Mouse (Mus musculus): ENCODE results near the gene Cfap45. TPM values are rescaled to one million over a fixed set of nuclear protein-coding genes. Genes with fewer than 3 reads are reported as not detected.

Gene Cfap45
- polyA plus RNA-seq, 1 experiment from 2014 or later: 1.7 TPM

DNA sequence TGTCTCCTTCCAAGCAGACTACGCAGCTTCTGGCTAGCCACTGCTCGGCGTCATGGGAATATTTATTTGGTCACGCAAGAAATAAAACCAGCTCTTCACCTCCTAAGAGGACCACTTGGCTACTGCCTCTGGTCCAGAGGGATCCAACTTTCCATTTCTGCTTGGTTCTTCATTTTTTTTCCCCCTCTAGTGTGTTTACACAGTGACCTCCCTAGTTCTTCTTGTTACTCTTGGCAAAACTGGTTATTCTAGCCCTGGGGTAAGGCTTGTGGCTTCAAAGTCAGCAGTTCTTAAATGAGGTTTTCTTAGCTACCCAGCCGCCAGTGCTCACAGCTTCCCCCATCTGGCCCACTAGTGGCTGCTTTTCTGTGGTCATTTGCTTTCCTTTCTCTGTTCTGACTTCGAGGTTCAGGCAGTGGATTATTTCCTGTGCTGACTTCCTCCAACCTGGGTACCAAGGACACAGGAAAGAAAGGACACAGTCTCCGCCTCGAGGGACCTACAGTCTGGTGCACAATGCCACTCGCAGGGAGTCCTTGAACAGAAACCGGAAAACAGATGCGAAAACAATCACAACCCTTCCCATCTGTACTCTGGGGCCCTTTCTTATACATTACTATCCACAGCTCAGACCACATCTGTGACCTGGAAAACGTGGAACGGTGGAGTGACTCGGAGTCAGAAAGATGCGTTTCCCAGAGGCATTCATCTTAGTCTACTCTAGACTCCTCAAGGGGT lies 4.6 kb downstream of the Cfap45 start:
- Histone ChIP-seq H3K36me3 (no peaks in the 10 kb centered on the region), H3K4me1 (peaks cover 37% of the 10 kb centered on the region), H3K9ac (no peak overlapping the region), H3K4me3 (no peak overlapping the region), H3K27me3 (peaks cover 15% of the 10 kb centered on the region; the same call in 1 of the 2 replicates), H3K9me3 (no peaks in the 10 kb centered on the region), H3K27ac (peak overlapping the region; percentile 23), H3K4me2 (replicated peaks) (peak overlapping the region; percentile 36)
- WGBS: 35% methylated on average over 15 of the region's 15 CpGs
- 0 out of 2 replicates have a peak, but pooled peaks have one; percentile 6 for ATAC-seq (ENCODE audit: low FRiP score, low read depth)

- Histone ChIP-seq H3K4me1 (peaks cover 39% of the 10 kb centered on the region), H3K36me3 (no peaks in the 10 kb centered on the region), H3K27ac (no peak overlapping the region), H3K27me3 (peaks cover 15% of the 10 kb centered on the region; the same call in 1 of the 2 replicates), H3K4me2 (replicated peaks) (no peak overlapping the region), H3K9me3 (no peaks in the 10 kb centered on the region), H3K4me3 (no peak overlapping the region), H3K9ac (no peak overlapping the region)
- 63% methylated on average over 7 of the region's 7 CpGs for WGBS
- ATAC-seq (ENCODE audit: low FRiP score, low read depth): no peak
These were observed 5.4 kb downstream of the Cfap45 start for GRCm38 (mm10) chr1:172525971-172526370.

- H3K9ac ChIP-seq: no peak overlapping the region
- ATAC-seq (ENCODE audit: low FRiP score, low read depth): no peak
- H3K27me3 ChIP-seq: peaks cover 17% of the 10 kb centered on the region
- no peaks in the 10 kb centered on the region for H3K36me3 ChIP-seq
- no peak overlapping the region for H3K4me2 ChIP-seq (replicated peaks)
- no peak overlapping the region for H3K4me3 ChIP-seq
- peaks cover 37% of the 10 kb centered on the region for H3K4me1 ChIP-seq
- H3K27ac ChIP-seq: no peak overlapping the region
- WGBS: 77% methylated on average over 23 of the region's 23 CpGs
- no peaks in the 10 kb centered on the region for H3K9me3 ChIP-seq
These were observed 5.9 kb downstream of the Cfap45 start for GRCm38 (mm10) chr1:172526380-172527081.

- 89% methylated on average over 10 of the region's 10 CpGs for WGBS
- Histone ChIP-seq H3K4me1 (peaks cover 46% of the 10 kb centered on the region), H3K4me3 (no peak overlapping the region), H3K9me3 (no peaks in the 10 kb centered on the region), H3K27ac (no peak overlapping the region), H3K4me2 (replicated peaks) (no peak overlapping the region), H3K36me3 (no peaks in the 10 kb centered on the region), H3K27me3 (peaks cover 26% of the 10 kb centered on the region), H3K9ac (no peak overlapping the region)
- ATAC-seq (ENCODE audit: low FRiP score, low read depth): no peak
These were observed 6.8 kb downstream of the Cfap45 start for GRCm38 (mm10) chr1:172527431-172527830.

GRCm38 (mm10) chr1:172528701-172529100 lies 8.1 kb downstream of the Cfap45 start:
- Histone ChIP-seq H3K4me2 (replicated peaks) (no peak overlapping the region), H3K27ac (no peak overlapping the region), H3K27me3 (peaks cover 28% of the 10 kb centered on the region), H3K4me3 (no peak overlapping the region), H3K9ac (no peak overlapping the region), H3K4me1 (peaks cover 55% of the 10 kb centered on the region), H3K36me3 (no peaks in the 10 kb centered on the region), H3K9me3 (no peaks in the 10 kb centered on the region)
- peak; percentile 53 for ATAC-seq (ENCODE audit: low FRiP score, low read depth)
- WGBS: 5% methylated on average over 7 of the region's 7 CpGs

DNA sequence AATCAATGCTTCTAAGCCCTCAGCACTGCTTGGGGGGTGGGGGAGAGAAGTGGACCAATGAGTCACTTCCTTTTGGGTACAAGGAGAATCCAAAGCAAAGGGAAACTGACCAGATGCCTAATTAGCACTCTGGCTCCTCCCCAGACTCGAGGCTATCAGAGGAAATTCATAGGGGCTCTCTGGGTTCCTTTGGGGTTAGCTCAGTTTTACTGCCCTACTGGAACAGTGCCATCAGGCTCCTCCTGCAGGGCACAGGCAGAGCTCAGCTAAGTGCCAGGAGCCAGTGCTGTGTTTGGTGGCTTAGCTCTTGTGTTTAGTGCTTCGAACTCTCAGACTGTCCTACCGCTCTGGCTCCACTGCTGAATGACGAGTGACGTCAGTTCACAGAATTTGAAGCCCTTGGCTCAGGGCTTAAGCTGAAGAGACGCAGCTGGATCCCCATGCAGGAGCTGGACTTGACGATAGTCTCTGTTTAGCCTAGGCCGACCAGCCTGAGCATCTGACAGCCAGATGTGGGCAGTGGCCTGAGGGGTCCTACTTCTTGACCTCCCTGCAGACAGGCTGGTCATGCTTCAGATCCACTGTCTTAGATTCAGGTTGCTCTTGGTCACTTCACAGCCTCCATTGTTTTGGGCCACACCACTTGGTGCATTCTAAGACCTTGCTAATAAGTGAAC lies 10.1 kb downstream of the Cfap45 start:
- Histone ChIP-seq H3K9ac (no peak overlapping the region), H3K4me1 (peaks cover 44% of the 10 kb centered on the region), H3K4me3 (no peak overlapping the region), H3K27ac (no peak overlapping the region), H3K4me2 (replicated peaks) (no peak overlapping the region), H3K9me3 (no peaks in the 10 kb centered on the region), H3K27me3 (peaks cover 41% of the 10 kb centered on the region), H3K36me3 (no peaks in the 10 kb centered on the region)
- peak; percentile 9; the same call in 1 of the 2 replicates for ATAC-seq (ENCODE audit: low FRiP score, low read depth)
- 8% methylated on average over 8 of the region's 8 CpGs for WGBS

- 3% methylated on average over 13 of the region's 13 CpGs for WGBS
- Histone ChIP-seq H3K4me3 (peak overlapping the region; percentile 27), H3K4me2 (replicated peaks) (peak overlapping the region; percentile 58), H3K4me1 (peaks cover 35% of the 10 kb centered on the region), H3K27me3 (peaks cover 28% of the 10 kb centered on the region), H3K9ac (peak overlapping the region; percentile 39; the same call in 1 of the 2 replicates), H3K36me3 (no peaks in the 10 kb centered on the region), H3K27ac (no peak overlapping the region), H3K9me3 (no peaks in the 10 kb centered on the region)
- peak; percentile 49; the same call in 1 of the 2 replicates for ATAC-seq (ENCODE audit: low FRiP score, low read depth)
These were observed 11.9 kb downstream of the Cfap45 start for GRCm38 (mm10) chr1:172532551-172532950.

GRCm38 (mm10) chr1:172535116-172535515 lies 14.5 kb downstream of the Cfap45 start:
- Histone ChIP-seq H3K4me1 (peaks cover 38% of the 10 kb centered on the region), H3K27ac (no peak overlapping the region), H3K27me3 (peaks cover 26% of the 10 kb centered on the region), H3K36me3 (no peaks in the 10 kb centered on the region), H3K4me2 (replicated peaks) (no peak overlapping the region), H3K9me3 (no peaks in the 10 kb centered on the region), H3K9ac (no peak overlapping the region), H3K4me3 (no peak overlapping the region)
- WGBS: 86% methylated on average over 16 of the region's 16 CpGs
- ATAC-seq (ENCODE audit: low FRiP score, low read depth): no peak

DNA sequence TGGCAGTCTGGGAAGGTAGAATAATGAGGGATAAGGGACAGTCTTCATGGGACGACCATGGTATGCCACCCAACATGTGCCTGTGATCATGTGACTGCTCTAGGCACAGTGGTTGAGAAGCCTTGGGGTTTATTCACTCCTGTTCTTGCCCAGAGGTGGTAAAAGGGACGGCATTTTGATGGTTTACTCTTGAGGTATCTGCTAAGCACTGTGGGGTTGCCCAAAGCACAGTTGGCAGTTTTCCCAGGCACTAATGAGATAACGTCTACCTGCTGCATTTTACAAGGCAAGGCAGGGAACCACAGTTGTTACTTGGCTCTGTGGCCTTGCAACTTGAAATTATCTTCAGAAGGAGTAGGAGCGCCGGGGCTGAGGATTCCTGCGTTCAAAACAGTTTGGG lies 19.2 kb downstream of the Cfap45 start:
- ATAC-seq (ENCODE audit: low FRiP score, low read depth): 0 out of 2 replicates have a peak, but pooled peaks have one; percentile 49
- H3K4me2 ChIP-seq (replicated peaks): no peak overlapping the region
- WGBS: 22% methylated on average over 6 of the region's 6 CpGs

GRCm38 (mm10) chr1:172540283-172540820 lies 19.8 kb downstream of the Cfap45 start:
- peaks cover 21% of the 10 kb centered on the region for H3K4me1 ChIP-seq
- peaks cover 9% of the 10 kb centered on the region; the same call in 1 of the 2 replicates for H3K27me3 ChIP-seq
- no peak for ATAC-seq (ENCODE audit: low FRiP score, low read depth)
- 52% methylated on average over 10 of the region's 11 CpGs for WGBS
- no peak overlapping the region for H3K27ac ChIP-seq
- no peaks in the 10 kb centered on the region for H3K36me3 ChIP-seq
- H3K9ac ChIP-seq: no peak overlapping the region
- H3K4me3 ChIP-seq: no peak overlapping the region
- no peaks in the 10 kb centered on the region for H3K9me3 ChIP-seq
- no peak overlapping the region for H3K4me2 ChIP-seq (replicated peaks)

More for the DNA sequence above, 19.2 kb downstream of the Cfap45 start:
- H3K27me3 ChIP-seq: peaks cover 13% of the 10 kb centered on the region; the same call in 1 of the 2 replicates
- no peaks in the 10 kb centered on the region for H3K9me3 ChIP-seq
- H3K4me1 ChIP-seq: peaks cover 21% of the 10 kb centered on the region
- no peaks in the 10 kb centered on the region for H3K36me3 ChIP-seq
- H3K27ac ChIP-seq: no peak overlapping the region
- H3K9ac ChIP-seq: no peak overlapping the region
- no peak overlapping the region for H3K4me3 ChIP-seq

- Histone ChIP-seq H3K4me3 (no peak overlapping the region), H3K4me2 (replicated peaks) (no peak overlapping the region), H3K27me3 (peaks cover 19% of the 10 kb centered on the region), H3K9ac (no peak overlapping the region), H3K27ac (no peak overlapping the region), H3K36me3 (no peaks in the 10 kb centered on the region), H3K4me1 (peaks cover 26% of the 10 kb centered on the region), H3K9me3 (no peaks in the 10 kb centered on the region)
- ATAC-seq (ENCODE audit: low FRiP score, low read depth): no peak
- WGBS: 83% methylated on average over 4 of the region's 4 CpGs
These were observed 25.5 kb downstream of the Cfap45 start for GRCm38 (mm10) chr1:172546062-172546461.

GRCm38 (mm10) chr1:172548501-172548900 lies 27.9 kb downstream of the Cfap45 start:
- no peaks in the 10 kb centered on the region for H3K9me3 ChIP-seq
- H3K4me3 ChIP-seq: no peak overlapping the region
- H3K4me2 ChIP-seq (replicated peaks): no peak overlapping the region
- no peak overlapping the region for H3K27ac ChIP-seq
- H3K4me1 ChIP-seq: peaks cover 29% of the 10 kb centered on the region
- 49% methylated on average over 7 of the region's 7 CpGs for WGBS
- H3K36me3 ChIP-seq: no peaks in the 10 kb centered on the region
- H3K27me3 ChIP-seq: peaks cover 20% of the 10 kb centered on the region
- no peak for ATAC-seq (ENCODE audit: low FRiP score, low read depth)
- H3K9ac ChIP-seq: no peak overlapping the region

All from limb, embryonic 13.5 days (tissue).